Mouse (Mus musculus) mammary gland, adult 2 months (tissue): ENCODE data around the gene Arv1. TPM values are rescaled to one million over a fixed set of nuclear protein-coding genes. Genes with fewer than 3 reads are reported as not detected.

ENCODE experiments used
- polyA plus RNA-seq: library from polyadenylated mRNA; depleted of rRNA; stranded (reverse); fragments of >200 nt; gene quantifications from 2 replicates; pipeline ENCODE4 v1.2.3, GENCODE M21; 2012; ENCODE audit warnings: low replicate concordance; rRNA removed

Arv1 gene
- 22.9 and 23.0 TPM in 2 replicates for polyA plus RNA-seq

DNA sequence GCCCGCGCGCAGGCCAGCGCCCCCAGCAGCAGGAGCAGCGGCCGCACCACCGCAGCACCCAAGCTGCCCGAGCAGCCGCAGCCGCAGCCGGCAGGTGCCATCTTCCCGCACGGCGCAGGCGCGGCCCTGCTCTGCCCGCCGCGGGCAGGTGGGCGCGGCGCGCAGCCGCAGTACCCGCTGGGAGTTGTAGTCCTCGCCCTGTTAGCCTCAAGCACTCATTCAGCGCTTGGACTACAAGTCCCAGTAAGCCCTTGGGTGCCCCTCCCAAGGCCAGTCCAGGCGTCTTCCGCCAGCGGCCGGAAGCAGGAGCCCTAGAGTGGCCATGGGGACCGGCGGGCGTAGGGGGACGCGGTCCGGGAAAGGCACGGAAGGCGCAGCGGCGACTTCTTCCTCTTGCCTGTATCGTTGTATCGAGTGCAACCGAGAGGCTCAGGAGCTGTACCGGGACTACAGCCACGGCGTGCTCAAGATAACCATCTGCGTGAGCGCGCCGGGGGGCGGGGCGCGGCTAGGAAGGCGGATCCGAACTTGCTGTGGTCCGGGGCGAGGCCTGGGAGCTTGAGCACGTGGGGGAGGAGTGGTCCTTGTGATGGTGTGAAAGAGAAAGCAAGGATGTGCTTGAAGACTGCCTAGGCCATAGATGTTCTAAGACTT, at the start of gene Arv1, which contains the start of gene Ttc13:
Arv1 (plus strand) TSS at position 278 of the 654 bp plus-strand sequence.
Ttc13 (minus strand) TSS at position 122 of the 654 bp plus-strand sequence.

DNA sequence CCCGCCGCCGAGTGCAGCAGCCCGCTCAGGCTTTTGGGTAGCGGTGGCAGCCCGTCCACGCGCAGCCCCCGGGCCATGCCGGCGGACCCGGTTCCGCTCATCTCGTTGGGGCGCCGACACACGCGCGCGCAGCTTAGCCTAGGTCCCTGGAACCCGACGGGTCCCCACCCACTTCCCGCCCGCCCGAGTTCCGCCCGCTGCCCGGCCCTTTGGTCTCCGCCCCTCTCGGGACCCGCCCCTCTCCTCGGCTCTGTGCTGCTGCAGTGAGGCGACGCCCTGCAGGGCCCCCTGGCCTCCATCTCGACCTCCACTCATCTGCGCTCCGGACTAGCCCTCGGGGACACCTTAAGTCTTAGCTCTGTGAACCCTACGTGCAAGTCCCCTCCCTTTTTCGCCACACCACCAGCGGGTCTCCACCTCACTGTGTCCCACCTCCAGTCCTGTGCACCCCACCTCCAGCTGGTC, 29.8 kb downstream of the Arv1 start, which contains the start of gene Fam89a:
Fam89a (minus strand) TSS at position 124 of the 465 bp plus-strand sequence.

Other genes with a start within 250 kb of the Arv1 start
- gene Cog2, start 201.4 kb upstream of the Arv1 start, polyA plus RNA-seq: 16.5 and 20.8 TPM in 2 replicates
- gene Agt, start 152.4 kb upstream of the Arv1 start, polyA plus RNA-seq: 21.7 and 34.7 TPM in 2 replicates
- gene Capn9, start 146.0 kb upstream of the Arv1 start, polyA plus RNA-seq: 0.09 TPM in 1 of 2 replicates, not detected in the other
- gene 2310022B05Rik, start 58.8 kb upstream of the Arv1 start, polyA plus RNA-seq: 25.2 and 29.8 TPM in 2 replicates
- gene Ttc13, start 156 bp upstream of the Arv1 start, polyA plus RNA-seq: 18.2 and 20.8 TPM in 2 replicates
- 2.8 and 3.8 TPM in 2 replicates for gene Fam89a, start 29.7 kb downstream of the Arv1 start, polyA plus RNA-seq
- 0.87 and 1.7 TPM in 2 replicates for gene Trim67, start 71.0 kb downstream of the Arv1 start, polyA plus RNA-seq
- gene Gnpat, start 140.9 kb downstream of the Arv1 start, polyA plus RNA-seq: 82.5 and 128 TPM in 2 replicates
- gene 2810004N23Rik, start 141.0 kb downstream of the Arv1 start, polyA plus RNA-seq: 10.1 and 14.5 TPM in 2 replicates
- 8.9 and 14.5 TPM in 2 replicates for gene Exoc8, start 175.6 kb downstream of the Arv1 start, polyA plus RNA-seq
- gene Sprtn, start 175.7 kb downstream of the Arv1 start, polyA plus RNA-seq: 13.3 and 14.3 TPM in 2 replicates
- 37.0 and 38.7 TPM in 2 replicates for gene Egln1, start 227.2 kb downstream of the Arv1 start, polyA plus RNA-seq